Mouse (Mus musculus): ENCODE results near the gene Cnih2.

DNA sequence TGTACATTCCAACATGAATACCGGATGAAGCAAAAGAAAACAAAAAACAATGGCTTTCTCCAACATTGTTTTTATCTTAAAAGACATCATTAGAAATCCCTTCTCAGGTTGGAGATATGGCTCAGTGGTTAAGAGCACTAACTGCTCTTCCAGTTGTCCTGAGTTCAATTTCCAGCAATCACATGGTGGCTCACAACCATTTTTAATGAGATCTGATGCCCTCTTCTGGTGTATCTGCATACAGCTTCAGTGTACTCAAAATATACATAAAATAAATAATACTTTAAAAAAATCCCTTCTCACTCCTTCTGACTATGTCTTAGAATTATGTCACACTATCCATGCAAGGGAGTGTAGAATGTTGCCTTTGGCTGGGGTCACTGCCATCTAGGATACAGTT is 19.0 kb downstream of the Cnih2 start:
- TF ChIP-seq CTCF (IDR thresholded peaks at IDR 0.05; ENCODE audit: low read depth, low read length) (no peak), EP300 (IDR thresholded peaks at IDR 0.05; ENCODE audit: insufficient read depth, low read depth, low read length) (no peak)
